Mouse (Mus musculus) brain, embryonic 14.5 days (tissue): ENCODE results near the gene Pin1rt1.

Source experiments
- CTCF ChIP-seq: fragments of 200-500 bp; IDR thresholded peaks from 2 replicates; pipeline ENCODE4 v1.5.1; 2012; ENCODE audit warnings: inconsistent platforms, mild to moderate bottlenecking, moderate library complexity, borderline replicate concordance; ENCODE audit not compliant: insufficient read depth, insufficient read length; ENCODE audit errors: extremely low read depth
- POLR2A ChIP-seq: fragments of 200-500 bp; IDR thresholded peaks from 2 replicates; pipeline ENCODE4 v1.6.1; 2012; ENCODE audit warnings: mild to moderate bottlenecking, inconsistent platforms, borderline replicate concordance; ENCODE audit not compliant: poor library complexity, insufficient read depth, insufficient read length, severe bottlenecking; ENCODE audit errors: extremely low read depth

DNA sequence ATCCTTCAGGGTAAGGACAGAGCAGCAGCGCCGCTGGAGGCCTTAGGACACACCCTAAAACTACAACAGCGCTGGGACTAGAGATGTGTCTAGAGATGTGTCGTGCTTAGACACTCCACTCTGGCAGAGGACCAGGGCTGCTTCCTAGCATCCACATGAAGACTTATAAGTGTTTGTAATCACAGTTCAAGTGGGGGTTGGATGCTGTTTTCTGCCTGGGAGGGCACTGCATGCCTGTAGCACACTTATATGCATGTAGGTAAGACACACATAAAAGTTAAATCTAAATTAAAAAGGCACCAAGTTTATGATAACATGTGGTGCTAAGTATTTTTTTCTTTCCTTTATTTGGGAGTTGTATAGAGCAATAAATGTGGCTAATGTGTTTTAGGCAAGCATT lies 47.8 kb upstream of the Pin1rt1 start:
- TF ChIP-seq POLR2A: no peak
- no peak for TF ChIP-seq CTCF
